Mouse (Mus musculus): ENCODE measurements at regions not wholly inside any gene's neighbourhood (a gene's known extent, or its start where the extent isn't known, plus 50 kb on each side); places are given as distances from the start of the nearest gene placed in this dataset.

DNA sequence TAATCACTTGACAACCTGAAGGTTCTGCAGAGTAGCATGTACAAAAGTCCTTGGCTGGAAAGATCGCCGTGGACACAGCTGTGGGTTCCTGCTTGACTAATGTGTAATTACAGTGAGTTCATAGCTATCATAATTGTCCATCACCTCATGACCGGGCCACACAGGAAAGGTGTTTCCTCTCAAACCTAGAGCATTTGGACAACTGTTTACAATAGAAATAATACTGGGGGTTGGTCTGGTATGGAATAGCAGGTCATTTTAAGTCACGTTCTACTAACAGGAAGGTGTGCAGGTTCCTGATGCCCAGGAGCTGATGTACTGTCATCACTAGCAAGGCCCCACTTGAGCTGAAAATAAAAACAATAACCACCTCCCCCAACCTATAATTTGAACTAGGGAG is 283.1 kb upstream of the Gm26657 start:
- no peak for DNase-seq (ENCODE audit: low spot score)

DNA sequence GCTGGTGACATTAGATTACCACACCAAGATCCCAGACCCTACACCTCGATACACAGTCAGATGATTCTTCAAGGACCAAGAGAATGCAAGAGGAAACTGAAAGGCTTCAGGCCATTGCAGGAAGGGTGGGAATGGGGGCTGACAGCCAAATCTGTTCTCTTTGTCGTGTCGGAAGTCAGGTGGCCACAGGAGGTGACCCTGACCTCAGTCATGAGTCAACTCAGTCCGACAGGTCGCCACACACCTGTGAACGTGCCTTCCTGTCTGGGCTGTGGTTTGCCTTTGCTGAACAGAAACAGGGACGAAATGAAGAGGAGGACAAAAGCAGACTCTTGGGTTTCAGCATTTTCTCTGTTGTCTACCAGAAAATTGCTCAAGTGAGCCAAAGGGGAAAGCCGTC is 318.3 kb upstream of the Gm26657 start:
- DNase-seq (ENCODE audit: low spot score), result no peak

DNA sequence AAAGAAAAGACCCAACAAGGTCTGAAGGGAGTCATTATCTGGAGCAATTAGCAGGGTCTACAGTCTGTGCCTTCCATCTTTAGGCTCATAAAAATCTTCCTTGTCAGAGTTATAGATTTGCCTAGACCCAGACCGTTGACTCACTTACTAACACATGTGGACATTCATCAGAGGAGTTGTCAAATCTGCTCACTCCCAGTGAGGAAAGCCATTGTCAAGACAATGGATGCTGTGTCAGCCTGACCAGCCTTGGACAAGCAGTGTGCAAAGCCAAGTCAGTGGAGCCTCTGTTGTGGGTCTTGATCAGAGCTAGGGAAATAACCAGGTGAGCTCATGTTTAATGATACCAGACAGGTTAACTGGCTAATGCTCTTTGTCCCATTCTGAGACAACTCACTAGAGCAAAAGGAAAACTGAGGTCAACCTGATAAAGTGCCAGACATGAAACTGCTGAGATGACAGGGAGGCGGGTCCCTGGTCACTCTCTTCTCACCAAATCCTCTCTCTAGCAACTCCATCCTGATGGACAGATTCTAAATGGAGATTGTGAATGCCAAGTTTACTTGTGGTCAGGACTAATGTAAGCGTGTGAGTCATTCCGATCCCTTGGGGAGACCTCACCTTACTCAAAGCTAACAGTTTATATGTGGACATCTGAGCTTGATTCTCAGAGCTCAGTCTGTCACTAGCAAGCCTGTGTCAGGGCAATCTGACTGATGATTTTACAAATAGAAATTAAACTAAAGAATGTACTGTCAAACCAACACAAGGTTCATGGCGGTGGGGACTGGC is 320.6 kb upstream of the Gm26657 start:
- no peak for DNase-seq (ENCODE audit: low spot score)

DNA sequence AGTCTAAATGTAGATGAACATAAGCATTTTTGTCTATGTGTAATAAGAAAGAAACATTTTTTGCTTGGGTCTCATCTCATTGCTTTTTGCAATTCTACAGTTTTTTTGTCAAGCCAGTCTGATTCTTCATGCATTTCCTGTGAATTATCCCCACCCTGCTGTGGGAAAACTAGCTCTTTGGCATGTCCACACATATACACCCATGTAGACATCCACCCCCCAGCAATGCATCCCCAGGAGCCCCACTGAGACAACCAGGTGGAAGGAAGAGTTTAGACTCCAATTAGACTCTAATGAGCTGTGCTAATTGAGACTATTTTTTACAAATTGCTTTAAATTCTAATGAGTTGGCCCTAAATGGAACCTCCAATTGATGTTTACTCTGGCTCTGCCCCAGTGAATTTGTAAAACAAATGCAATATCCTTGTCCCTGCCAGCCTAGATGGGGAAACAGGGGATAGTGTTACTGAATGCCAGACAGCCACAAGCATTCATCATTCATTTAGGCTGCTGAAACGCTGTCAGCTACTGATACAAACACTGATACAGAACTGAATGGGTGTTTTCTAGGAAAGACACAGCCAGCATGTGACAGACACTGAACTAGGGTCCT is 328.7 kb upstream of the Gm26657 start:
- DNase-seq (ENCODE audit: low spot score), result no peak

DNA sequence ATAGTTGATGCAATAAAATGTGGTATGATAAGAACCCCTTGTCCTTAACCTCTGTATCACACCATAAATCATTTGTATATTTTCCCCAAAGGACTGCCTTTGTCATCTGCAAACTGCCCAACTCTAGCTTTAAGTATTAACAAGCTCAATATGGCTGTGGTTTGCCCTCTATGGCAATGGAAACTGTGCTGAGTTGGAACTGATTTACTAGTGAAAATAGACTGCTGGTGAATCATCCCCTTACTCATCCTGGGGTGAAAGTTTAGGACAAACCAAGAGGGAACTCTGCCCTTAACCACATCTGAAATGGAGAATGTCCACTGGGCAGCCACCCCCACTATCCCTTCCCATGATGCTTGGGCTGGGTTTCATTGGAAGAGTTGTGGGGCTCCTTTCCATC is 346.1 kb upstream of the Gm26657 start:
- DNase-seq (ENCODE audit: low spot score), result no peak

DNA sequence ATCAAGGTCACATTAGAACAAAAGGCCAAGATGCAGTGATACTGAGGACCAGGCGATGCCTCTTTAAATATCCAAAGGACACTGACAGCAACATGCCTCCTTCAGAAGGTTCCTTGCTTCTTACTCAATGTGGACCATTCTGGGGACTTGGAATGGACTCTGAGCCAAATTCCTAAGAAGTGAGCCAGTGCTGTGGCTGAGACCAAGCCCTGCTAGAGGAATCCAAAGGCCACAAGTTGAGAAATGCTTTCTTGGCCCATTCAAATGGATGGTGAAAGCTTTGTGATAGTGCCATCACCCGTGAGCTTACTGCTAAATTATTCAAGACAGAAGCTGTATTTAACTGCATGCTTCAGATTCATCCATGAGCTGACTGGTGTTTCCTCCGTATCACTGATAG is 352.8 kb upstream of the Gm26657 start:
- DNase-seq (ENCODE audit: low spot score), result no peak

DNA sequence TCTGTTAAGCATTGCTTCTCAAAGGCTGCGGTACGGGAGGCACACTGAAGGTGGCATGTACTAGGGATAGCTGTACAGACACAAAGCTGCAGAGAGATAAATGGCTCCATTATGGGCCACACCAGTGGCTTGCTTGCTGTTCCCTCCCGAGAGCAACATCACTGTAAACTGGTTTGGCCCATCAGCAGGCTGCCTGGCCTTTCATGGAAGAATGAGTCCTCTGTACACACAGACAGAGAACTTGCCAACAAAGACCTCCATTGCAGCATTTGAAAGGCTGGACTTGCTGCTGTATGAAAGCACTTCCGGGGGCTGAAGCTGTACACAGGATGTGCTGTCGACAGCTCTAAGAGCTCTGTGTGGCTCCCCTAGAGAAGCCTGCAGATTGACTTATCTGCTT is 364.1 kb upstream of the Gm26657 start:
- no peak for DNase-seq (ENCODE audit: low spot score)

DNA sequence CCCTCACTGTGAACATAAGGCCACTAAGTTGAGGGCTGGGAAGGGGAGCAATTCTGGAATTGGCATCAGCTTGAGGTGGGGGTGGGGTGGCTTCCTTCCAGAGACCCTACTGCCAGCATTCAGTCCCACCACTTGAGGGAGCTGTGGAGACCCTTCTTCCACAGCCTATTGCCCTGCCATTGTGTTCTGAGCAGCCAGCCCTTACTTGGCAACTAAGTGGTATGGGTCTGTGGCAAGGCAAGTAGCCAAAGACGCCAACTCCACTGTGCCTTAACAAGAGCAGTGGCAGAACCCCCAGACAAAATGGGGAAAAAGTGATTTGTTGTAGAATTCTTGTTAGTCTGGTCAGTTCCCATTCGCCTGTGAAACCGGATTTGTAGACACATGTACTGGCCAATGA is 365.4 kb upstream of the Gm26657 start:
- no peak for DNase-seq (ENCODE audit: low spot score)

DNA sequence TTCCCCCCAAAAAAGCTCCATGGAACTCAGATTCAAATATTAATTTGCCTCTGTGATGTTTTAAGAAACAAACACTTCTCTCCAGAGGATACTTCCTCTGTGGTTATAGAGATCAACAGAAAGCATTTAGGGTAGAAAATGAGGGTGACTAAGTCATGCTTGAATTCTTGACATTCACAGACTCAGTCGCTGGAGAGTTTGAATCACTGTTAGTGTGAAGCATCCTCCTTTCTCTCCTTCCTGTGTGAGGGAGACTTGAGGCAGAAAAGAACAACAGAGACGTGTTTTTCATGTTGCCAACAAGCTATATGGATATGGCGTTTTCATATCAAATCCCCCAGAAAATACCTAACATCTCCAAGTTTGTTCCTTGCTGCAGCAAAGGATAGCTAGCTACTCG is 366.1 kb upstream of the Gm26657 start:
- no peak for DNase-seq (ENCODE audit: low spot score)

DNA sequence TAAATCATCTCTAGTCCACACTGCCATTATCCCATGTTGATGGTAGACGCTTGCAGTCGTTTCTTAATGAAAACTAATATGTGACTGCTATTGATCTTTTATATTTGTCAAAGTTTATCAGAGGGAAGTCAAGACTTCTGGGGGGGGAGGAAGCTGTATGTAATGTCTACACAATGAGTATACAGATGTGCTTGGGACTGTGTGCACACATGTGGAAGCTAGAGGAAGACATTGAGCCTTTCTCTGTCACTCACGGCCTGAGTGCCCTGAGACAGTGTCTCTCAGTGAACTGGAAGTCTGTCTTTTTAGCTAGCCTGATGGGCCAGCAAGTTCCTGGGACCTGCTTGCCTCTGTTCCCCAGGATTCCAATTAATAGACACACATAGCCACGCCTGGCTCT is 366.7 kb upstream of the Gm26657 start:
- DNase-seq (ENCODE audit: low spot score), result no peak

DNA sequence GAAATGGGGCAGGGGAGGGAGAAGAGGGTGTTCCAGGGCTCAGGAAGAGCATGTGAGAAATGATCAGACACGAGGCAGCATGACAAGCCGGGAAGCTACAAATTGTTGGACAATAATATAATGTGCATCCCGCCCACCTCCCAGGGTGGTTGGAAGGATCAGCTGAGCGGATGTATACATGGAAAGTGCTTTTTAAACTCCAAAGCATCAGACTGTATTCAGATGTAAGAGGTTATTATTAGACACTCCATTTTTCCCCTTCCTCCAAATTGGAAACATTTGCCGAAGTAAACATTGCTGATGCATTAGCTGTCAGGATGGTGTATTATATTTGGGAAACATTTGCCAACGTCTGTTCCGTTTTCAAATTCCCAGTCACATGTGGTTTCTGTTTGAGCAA is 367.2 kb upstream of the Gm26657 start:
- DNase-seq (ENCODE audit: low spot score), result no peak

DNA sequence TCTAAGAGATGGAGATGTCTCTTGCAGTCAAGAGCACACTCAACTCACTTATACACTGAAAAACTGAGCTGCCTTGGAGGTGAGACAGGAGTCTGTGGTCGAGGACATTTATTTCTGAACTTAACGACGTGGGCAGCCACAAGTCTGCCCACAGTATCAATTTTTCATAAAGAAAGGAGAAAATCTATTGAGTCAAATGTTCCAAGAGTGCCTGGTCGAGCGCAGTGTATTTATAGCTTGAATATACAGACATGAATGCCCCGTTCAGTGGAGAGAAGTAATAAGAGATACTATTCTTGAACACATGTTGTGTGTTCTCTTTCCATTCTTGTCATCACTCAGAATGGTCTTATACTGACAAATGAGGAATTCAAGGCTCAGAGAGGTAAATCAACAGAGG is 375.3 kb upstream of the Gm26657 start:
- no peak for DNase-seq (ENCODE audit: low spot score)

DNA sequence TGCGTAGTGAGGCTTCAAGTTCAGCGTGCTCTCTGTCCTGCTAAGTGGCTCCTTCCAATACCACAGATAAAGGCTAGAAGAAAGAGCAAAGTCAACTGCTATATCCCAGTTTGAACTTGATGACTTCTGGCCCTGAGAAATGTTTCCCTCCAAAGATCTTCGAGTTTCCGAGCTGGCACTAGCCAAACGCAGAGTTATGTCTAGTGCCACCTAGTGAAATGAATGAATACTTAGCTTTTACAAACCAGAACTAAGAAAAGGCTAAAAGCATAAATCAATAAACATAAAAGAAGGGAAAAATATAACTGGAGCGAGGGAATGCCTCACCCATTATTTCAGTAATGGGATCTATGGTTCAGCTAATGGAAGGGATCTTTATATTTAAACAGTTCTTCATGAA is 377.7 kb upstream of the Gm26657 start:
- DNase-seq (ENCODE audit: low spot score), result no peak

DNA sequence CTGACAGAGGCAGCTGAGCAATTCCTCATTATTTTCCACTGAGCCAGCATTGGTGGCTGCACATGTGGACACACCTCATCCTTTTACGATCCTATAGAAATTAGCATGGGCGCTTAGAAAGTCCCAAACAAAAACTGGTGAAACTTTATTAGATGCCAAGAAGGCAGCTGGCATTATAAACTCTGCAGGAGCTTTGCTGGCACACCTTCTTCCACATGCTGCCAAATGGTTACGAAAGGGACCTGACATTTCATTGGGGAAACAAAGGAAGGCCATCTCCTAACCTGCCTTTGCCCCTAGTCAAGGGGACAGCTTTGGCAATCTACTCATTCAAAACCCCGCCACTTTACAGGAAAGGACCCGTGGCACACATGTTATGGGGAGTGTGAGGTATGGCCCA is 390.7 kb upstream of the Gm26657 start:
- DNase-seq (ENCODE audit: low spot score), result no peak

DNA sequence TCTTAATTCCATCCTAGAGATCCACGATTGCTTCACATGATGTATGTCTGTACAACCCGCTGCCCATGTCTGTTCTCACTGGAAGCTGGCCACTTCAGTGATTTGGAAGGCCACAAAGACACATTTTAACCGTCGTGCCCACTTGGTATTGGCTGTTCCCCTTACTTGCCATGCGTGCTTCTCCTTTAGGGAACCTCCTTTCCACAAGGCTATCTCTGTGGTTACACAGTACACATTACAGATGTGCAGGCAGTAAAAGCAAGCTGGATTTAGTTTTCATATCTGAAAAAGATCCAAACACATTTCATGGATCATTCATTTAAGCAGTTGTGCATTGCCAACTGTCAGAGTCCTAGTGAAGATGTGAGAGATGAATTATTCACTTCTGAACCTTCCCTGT is 414.7 kb upstream of the Gm26657 start:
- DNase-seq (ENCODE audit: low spot score), result no peak

DNA sequence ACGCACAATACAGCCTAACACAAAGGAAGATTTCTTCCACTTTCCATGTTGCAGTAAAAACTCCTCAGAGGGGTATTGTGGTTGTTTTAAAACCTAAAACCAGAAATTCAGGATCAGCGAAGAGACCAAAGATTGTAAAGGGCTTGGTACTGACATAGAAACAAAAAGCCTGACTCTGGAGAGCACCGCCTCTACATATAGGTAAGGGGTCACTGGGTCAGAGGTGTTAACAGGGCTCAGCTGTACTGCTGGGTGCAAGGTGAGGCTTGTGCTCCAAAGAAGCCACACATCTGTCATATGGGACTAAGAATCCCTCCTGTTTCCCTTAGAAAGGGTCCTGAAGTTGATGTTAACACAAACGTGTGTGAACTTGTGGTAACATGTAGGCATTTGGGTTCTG is 420.7 kb upstream of the Gm26657 start:
- no peak for DNase-seq (ENCODE audit: low spot score)

DNA sequence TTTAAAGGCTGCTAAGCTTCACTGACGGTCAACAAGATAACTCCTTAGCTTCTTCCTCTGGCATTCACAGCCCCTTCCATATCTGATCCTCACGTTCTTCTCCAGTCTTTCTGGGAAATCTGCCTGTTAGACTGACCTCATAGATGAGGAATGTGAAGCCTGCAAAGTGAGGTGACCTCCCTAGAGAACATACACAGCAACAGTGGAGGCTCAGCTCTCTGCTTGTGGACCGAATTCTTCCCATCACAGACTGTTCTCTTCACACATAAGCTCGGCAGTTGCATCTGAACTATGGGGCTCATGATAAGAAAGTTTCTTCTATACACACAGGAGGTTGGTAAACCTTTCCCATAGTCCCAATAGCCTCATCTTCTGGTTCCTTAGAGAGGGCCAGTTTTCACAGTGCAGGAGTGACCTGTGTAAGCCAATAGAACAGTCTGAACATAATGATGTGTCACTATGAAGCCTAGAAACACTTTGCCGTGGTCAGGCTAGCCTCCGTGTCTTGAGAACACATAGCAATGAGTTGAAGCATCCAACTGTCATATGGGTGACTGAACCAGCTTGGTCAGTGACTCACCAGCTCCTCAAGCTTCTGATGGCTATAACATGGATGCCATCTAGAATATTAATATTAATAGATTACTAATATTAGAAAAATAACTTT is 434.1 kb upstream of the Gm26657 start:
- no peak for DNase-seq (ENCODE audit: low spot score)

DNA sequence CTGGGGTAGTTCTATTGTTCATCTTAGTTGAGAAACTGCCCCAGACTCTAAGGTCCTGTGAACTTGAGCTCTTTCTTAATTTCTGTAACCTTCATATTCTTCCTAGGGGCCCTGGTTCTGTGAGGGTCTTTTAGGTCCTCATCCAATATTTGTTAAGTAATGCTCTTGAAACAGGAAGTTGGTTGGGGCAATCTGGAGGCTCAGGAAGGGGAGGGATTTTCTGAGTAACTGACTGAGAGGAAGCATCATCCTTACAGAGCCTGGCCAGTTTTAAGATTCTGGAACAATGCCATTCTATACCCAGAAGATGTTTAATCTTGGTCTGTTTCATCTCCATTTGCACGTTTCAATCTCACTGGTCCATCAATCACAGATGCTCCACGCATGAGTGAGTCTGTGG is 435.6 kb upstream of the Gm26657 start:
- no peak for DNase-seq (ENCODE audit: low spot score)

DNA sequence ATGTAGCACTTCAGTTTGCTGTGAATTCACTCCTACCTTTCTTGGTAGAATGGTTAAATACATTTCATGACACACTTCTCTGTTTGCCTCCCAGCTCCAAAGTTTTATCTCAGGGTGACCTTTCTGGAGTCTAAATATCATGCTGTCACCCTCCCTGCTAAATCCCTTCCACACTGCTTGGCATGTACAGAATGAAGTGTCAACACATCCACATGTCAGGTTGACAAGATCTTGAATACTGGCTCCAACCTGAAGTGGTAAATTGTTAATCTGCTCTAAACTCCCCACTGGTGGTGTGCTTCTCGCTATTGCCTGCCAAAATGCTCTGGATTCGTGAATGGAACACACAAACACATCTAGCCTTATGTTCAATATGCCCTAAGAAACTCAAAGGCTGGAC is 451.9 kb upstream of the Gm26657 start:
- no peak for DNase-seq (ENCODE audit: low spot score)

DNA sequence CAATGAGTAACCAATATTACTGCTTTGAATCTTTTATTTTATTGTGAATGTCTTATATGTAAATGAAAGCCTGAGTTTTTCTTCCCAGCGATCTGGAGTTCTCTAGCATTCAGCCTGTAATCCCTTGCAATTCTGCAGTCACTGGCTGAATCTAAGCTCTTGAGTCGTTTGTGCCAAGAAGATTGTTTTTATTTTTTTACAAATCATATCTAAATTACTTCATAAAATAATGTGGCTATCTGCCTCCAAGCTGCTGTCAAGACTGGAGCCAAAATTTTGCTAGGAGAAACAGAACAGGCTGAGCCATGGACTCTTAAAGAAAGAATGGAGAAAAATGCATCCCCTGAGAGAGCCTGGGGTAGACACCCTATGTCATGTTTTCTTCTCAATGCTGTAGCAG is 455.4 kb upstream of the Gm26657 start:
- no peak for DNase-seq (ENCODE audit: low spot score)

DNA sequence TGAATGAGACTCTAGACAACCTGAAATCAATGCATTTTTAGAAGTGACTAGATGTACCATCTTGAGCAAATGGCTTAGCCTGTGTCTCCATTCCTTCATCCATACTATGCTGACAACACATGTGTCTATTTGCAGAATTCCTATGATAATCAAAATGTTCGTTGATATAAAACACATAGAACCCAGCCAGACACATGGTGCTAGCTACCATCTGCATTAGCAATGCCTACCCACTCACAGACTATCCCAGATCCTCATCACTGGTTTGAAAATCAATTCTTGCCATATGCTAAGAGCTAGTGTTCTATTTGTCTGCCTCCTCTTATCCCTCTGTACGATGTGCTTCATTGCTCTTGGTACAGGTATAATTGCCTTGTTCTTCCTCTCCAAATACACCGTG is 464.0 kb upstream of the Gm26657 start:
- DNase-seq (ENCODE audit: low spot score), result no peak

DNA sequence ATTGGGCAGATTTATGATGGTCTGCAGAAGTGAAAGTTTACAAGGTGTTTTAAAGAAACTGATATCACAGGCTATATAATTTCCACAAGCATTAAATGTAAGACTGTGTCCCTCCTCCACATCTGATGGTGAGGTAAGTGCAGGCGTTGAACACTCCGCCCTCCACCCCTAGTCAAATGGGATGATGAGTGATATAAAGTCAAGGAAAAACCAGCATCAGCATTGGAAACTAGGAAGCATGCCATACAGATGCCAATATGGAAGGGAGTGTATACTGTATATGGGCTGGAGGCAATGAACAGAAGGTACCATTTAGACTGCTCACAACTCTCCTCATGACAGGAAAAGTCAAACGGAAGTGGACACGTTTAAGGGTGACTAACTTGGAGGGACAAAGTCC is 468.5 kb upstream of the Gm26657 start:
- DNase-seq (ENCODE audit: low spot score), result no peak

DNA sequence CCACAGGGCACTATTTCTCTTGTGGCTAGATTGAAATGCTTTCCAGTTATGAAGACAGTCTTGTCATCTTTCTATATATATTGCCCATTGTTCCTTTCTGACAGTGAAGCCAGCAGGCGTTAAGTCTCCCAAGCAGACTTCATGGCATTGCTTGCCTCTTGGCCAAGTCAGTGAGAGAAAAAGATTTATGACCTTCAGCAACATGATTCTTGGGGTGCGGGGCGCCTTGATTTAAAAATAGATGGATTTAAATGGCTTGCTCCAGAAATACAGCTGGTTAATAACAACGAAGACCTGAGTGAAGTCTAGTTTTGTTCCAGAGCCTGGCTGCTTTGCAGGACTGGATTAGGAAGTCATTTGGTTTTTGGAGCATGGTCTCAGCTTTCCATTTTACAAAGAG is 475.2 kb upstream of the Gm26657 start:
- no peak for DNase-seq (ENCODE audit: low spot score)

DNA sequence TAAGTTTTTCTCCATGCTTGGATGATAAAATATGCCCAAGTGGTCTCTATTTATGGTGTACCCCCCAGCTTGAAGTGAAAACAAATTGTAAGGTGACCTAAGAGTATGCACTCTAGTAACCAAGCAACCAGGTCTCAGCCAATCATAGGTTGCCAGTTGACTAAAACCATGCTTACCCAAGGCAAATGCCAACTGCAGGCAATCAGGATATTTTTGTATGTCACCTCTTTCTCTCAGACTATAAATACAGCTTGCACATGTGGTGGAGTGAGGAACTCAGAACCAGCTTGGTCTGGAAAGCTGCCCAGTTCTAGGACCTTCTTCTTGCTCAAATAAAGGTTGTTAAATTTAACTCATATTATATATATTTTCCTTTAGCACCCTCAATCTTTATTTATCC is 476.0 kb upstream of the Gm26657 start:
- DNase-seq (ENCODE audit: low spot score), result peak; percentile 2
